Mouse (Mus musculus): Measurements from ENCODE around the gene Samd15. TPM values are rescaled to one million over a fixed set of nuclear protein-coding genes. Genes with fewer than 3 reads are reported as not detected.

Gene Samd15
- 2.9 TPM for polyA plus RNA-seq (2017; shearing (Covaris generic))

DNA sequence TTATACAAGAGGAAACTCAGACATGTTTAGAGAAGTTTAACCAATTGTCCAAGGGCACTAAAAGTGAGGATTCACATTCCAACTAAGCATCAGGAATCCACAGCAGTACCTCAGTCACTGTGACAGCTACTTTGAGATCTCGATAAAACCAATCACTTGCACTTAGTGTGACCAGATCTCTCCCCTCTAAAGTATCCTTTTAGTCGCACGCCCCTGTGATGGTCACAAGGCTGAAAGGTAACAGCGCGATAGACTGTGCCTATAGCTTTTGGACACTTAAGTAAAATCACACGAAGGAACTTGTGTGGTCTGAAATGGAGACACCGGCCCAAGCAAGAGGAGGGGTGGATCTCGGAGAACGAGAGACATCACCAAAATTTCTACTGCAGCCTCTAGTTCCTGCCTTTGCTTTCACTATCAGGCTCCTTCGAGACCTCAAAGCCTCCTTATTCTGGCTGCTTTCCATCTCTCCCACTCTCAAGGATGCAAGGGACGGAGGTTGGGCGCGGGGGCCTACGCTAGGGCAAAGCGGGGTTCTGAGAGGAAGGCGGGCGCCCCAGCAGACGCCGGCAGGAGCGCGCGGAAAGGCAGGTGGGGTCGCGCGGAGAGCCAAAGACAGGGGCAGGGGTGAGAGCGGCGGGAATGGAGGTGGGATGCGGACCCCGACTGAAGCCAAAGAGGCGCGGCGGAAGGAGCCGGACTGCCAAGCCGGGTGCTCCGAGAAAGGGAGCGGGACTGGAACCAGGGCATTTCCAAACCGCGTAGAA lies at the start of gene Samd15:
Gene Samd15, plus strand, starts transcription at position 518 of the 767 bp plus-strand sequence.

GRCm38 (mm10) chr12:87199973-87200586 lies 557 bp downstream of the Samd15 start, which contains the start of gene Tmed8:
Tmed8 (minus strand) TSS chr12:87200454.

DNA sequence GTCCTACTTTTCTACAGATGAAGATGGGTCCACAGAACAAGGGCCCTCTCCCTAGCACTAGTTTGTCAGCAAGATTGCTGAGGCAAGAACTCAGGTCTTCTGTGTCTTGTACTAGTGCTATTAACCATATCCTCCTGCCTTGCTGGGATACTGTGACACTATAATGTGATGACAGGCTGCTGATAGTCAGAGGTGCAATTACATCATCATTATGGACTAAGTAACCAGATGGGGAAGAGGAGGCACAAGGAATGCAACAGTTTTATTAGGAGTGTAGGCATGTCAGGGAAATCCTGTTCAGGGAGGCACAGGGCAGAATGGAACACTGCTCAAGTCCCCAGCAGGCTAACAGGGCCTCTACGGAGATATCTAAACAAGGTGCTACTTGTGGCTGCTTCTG lies 39.1 kb downstream of the Samd15 start, which contains the start of gene Noxred1:
Gene Noxred1, minus strand, starts transcription at position 101 of the 400 bp plus-strand sequence.

Other genes with a start within 250 kb of the Samd15 start
- not detected for gene Zdhhc22, start 209.3 kb upstream of the Samd15 start, polyA plus RNA-seq (2017; shearing (Covaris generic))
- not detected for gene Tmem63c, start 178.4 kb upstream of the Samd15 start, polyA plus RNA-seq (2017; shearing (Covaris generic))
- gene Ngb, start 97.2 kb upstream of the Samd15 start, polyA plus RNA-seq (2017; shearing (Covaris generic)), result not detected
- 9.1 TPM for gene Gstz1, start 52.6 kb upstream of the Samd15 start, polyA plus RNA-seq (2017; shearing (Covaris generic))
- gene Pomt2, start 51.8 kb upstream of the Samd15 start, polyA plus RNA-seq (2017; shearing (Covaris generic)), result 5.0 TPM
- gene Tmed8, start 731 bp downstream of the Samd15 start, polyA plus RNA-seq (2017; shearing (Covaris generic)), result 7.6 TPM
- gene Noxred1, start 39.0 kb downstream of the Samd15 start, polyA plus RNA-seq (2017; shearing (Covaris generic)), result 0.36 TPM
- 23.5 TPM for gene Vipas39, start 66.5 kb downstream of the Samd15 start, polyA plus RNA-seq (2017; shearing (Covaris generic))
- gene Ahsa1, start 66.8 kb downstream of the Samd15 start, polyA plus RNA-seq (2017; shearing (Covaris generic)), result 177 TPM
- not detected for gene Ism2, start 100.0 kb downstream of the Samd15 start, polyA plus RNA-seq (2017; shearing (Covaris generic))
- 129 TPM for gene Sptlc2, start 188.6 kb downstream of the Samd15 start, polyA plus RNA-seq (2017; shearing (Covaris generic))
- 34.5 TPM for gene Slirp, start 244.2 kb downstream of the Samd15 start, polyA plus RNA-seq (2017; shearing (Covaris generic))
- 98.7 TPM for gene Alkbh1, start 244.3 kb downstream of the Samd15 start, polyA plus RNA-seq (2017; shearing (Covaris generic))